Mouse (Mus musculus): ENCODE measurements at regions not wholly inside any gene's neighbourhood (a gene's known extent, or its start where the extent isn't known, plus 50 kb on each side); places are given as distances from the start of the nearest gene placed in this dataset.

- 24% methylated on average over 9 of the region's 9 CpGs for WGBS
- no peak overlapping the region for H3K4me3 ChIP-seq (replicated peaks)
- H3K27me3 ChIP-seq (replicated peaks), result no peaks in the 10 kb centered on the region
- H3K9ac ChIP-seq, result no peak overlapping the region
- H3K4me2 ChIP-seq (replicated peaks), result no peak overlapping the region
- H3K4me1 ChIP-seq (replicated peaks), result no peaks in the 10 kb centered on the region
- no peaks in the 10 kb centered on the region for H3K36me3 ChIP-seq
- no peak overlapping the region for H3K27ac ChIP-seq
- H3K9me3 ChIP-seq, result no peaks in the 10 kb centered on the region
- ATAC-seq, result no peak
Measured at GRCm38 (mm10) chr15:11590542-11591116, 191.2 kb upstream of the Tars start.

GRCm38 (mm10) chr15:11589795-11590194, 190.3 kb upstream of the Tars start:
- Histone ChIP-seq H3K4me2 (replicated peaks) (no peak overlapping the region), H3K27me3 (replicated peaks) (no peaks in the 10 kb centered on the region), H3K4me1 (replicated peaks) (no peaks in the 10 kb centered on the region), H3K27ac (no peak overlapping the region), H3K4me3 (replicated peaks) (no peak overlapping the region), H3K36me3 (no peaks in the 10 kb centered on the region), H3K9ac (no peak overlapping the region), H3K9me3 (no peaks in the 10 kb centered on the region)
- ATAC-seq, result no peak
- WGBS, result 39% methylated on average over 7 of the region's 7 CpGs

- Histone ChIP-seq H3K9ac (no peak overlapping the region), H3K27ac (no peak overlapping the region), H3K4me1 (replicated peaks) (no peaks in the 10 kb centered on the region), H3K4me2 (replicated peaks) (no peak overlapping the region), H3K27me3 (replicated peaks) (no peaks in the 10 kb centered on the region), H3K9me3 (no peaks in the 10 kb centered on the region), H3K36me3 (no peaks in the 10 kb centered on the region), H3K4me3 (replicated peaks) (no peak overlapping the region)
- 85% methylated on average over 2 of the region's 2 CpGs for WGBS
- no peak for ATAC-seq
Measured at GRCm38 (mm10) chr15:11586384-11586783, 186.9 kb upstream of the Tars start.

GRCm38 (mm10) chr15:11584155-11584554, 184.7 kb upstream of the Tars start:
- H3K9me3 ChIP-seq, result no peaks in the 10 kb centered on the region
- H3K36me3 ChIP-seq, result no peaks in the 10 kb centered on the region
- ATAC-seq, result no peak
- no peak overlapping the region for H3K27ac ChIP-seq
- no peaks in the 10 kb centered on the region for H3K27me3 ChIP-seq (replicated peaks)
- H3K4me3 ChIP-seq (replicated peaks), result no peak overlapping the region
- H3K9ac ChIP-seq, result no peak overlapping the region
- 83% methylated on average over 2 of the region's 2 CpGs for WGBS
- H3K4me1 ChIP-seq (replicated peaks), result no peaks in the 10 kb centered on the region
- H3K4me2 ChIP-seq (replicated peaks), result no peak overlapping the region

- WGBS, result 80% methylated on average over 1 of the region's 1 CpGs
- H3K9ac ChIP-seq, result no peak overlapping the region
- no peaks in the 10 kb centered on the region for H3K9me3 ChIP-seq
- no peak for ATAC-seq
- no peaks in the 10 kb centered on the region for H3K36me3 ChIP-seq
- no peak overlapping the region for H3K4me3 ChIP-seq (replicated peaks)
- H3K27ac ChIP-seq, result no peak overlapping the region
- no peak overlapping the region for H3K4me2 ChIP-seq (replicated peaks)
- no peaks in the 10 kb centered on the region for H3K4me1 ChIP-seq (replicated peaks)
- H3K27me3 ChIP-seq (replicated peaks), result no peaks in the 10 kb centered on the region
Measured at GRCm38 (mm10) chr15:11578331-11578730, 178.9 kb upstream of the Tars start.

- Histone ChIP-seq H3K9me3 (no peaks in the 10 kb centered on the region), H3K36me3 (no peaks in the 10 kb centered on the region), H3K9ac (no peak overlapping the region), H3K27me3 (replicated peaks) (no peaks in the 10 kb centered on the region), H3K4me3 (replicated peaks) (no peak overlapping the region), H3K27ac (no peak overlapping the region), H3K4me2 (replicated peaks) (no peak overlapping the region), H3K4me1 (replicated peaks) (no peaks in the 10 kb centered on the region)
- 74% methylated on average over 2 of the region's 2 CpGs for whole genome bisulfite sequencing
- ATAC-seq, result no peak
Measured at GRCm38 (mm10) chr15:11574359-11574758, 174.9 kb upstream of the Tars start.

GRCm38 (mm10) chr15:11573496-11573895, 174.0 kb upstream of the Tars start:
- H3K4me1 ChIP-seq (replicated peaks), result no peaks in the 10 kb centered on the region
- H3K9me3 ChIP-seq, result no peaks in the 10 kb centered on the region
- no peak overlapping the region for H3K9ac ChIP-seq
- H3K27me3 ChIP-seq (replicated peaks), result no peaks in the 10 kb centered on the region
- no peaks in the 10 kb centered on the region for H3K36me3 ChIP-seq
- ATAC-seq, result no peak
- H3K4me3 ChIP-seq (replicated peaks), result no peak overlapping the region
- no peak overlapping the region for H3K27ac ChIP-seq
- no peak overlapping the region for H3K4me2 ChIP-seq (replicated peaks)
- 75% methylated on average over 2 of the region's 2 CpGs for WGBS

- H3K27me3 ChIP-seq (replicated peaks), result no peaks in the 10 kb centered on the region
- no peak overlapping the region for H3K4me3 ChIP-seq (replicated peaks)
- WGBS, result 78% methylated on average over 4 of the region's 4 CpGs
- no peak overlapping the region for H3K4me2 ChIP-seq (replicated peaks)
- no peak for ATAC-seq
- H3K36me3 ChIP-seq, result no peaks in the 10 kb centered on the region
- H3K9ac ChIP-seq, result no peak overlapping the region
- no peaks in the 10 kb centered on the region for H3K4me1 ChIP-seq (replicated peaks)
- no peaks in the 10 kb centered on the region for H3K9me3 ChIP-seq
- H3K27ac ChIP-seq, result no peak overlapping the region
Measured at GRCm38 (mm10) chr15:11572063-11572462, 172.6 kb upstream of the Tars start.

- ATAC-seq, result no peak
- Histone ChIP-seq H3K9me3 (no peaks in the 10 kb centered on the region), H3K36me3 (no peaks in the 10 kb centered on the region), H3K4me3 (replicated peaks) (no peak overlapping the region), H3K27me3 (replicated peaks) (no peaks in the 10 kb centered on the region), H3K9ac (no peak overlapping the region), H3K4me2 (replicated peaks) (no peak overlapping the region; the same call in 1 of the 2 replicates), H3K4me1 (replicated peaks) (no peaks in the 10 kb centered on the region), H3K27ac (no peak overlapping the region)
- WGBS, result 26% methylated on average over 10 of the region's 10 CpGs
Measured at GRCm38 (mm10) chr15:11565503-11566031, 166.1 kb upstream of the Tars start.

- H3K4me2 ChIP-seq (replicated peaks), result no peak overlapping the region
- no peaks in the 10 kb centered on the region for H3K9me3 ChIP-seq
- no peaks in the 10 kb centered on the region for H3K27me3 ChIP-seq (replicated peaks)
- no peak overlapping the region for H3K27ac ChIP-seq
- 31% methylated on average over 2 of the region's 2 CpGs for WGBS
- no peaks in the 10 kb centered on the region for H3K4me1 ChIP-seq (replicated peaks)
- ATAC-seq, result no peak
- no peak overlapping the region for H3K4me3 ChIP-seq (replicated peaks)
- no peak overlapping the region for H3K9ac ChIP-seq
- no peaks in the 10 kb centered on the region for H3K36me3 ChIP-seq
Measured at GRCm38 (mm10) chr15:11552568-11552967, 153.1 kb upstream of the Tars start.

- WGBS, result 67% methylated on average over 1 of the region's 1 CpGs
- no peaks in the 10 kb centered on the region for H3K9me3 ChIP-seq
- no peak overlapping the region for H3K4me2 ChIP-seq (replicated peaks)
- H3K27ac ChIP-seq, result no peak overlapping the region
- H3K4me1 ChIP-seq (replicated peaks), result no peaks in the 10 kb centered on the region
- H3K27me3 ChIP-seq (replicated peaks), result no peaks in the 10 kb centered on the region
- no peak overlapping the region for H3K4me3 ChIP-seq (replicated peaks)
- ATAC-seq, result no peak
- no peaks in the 10 kb centered on the region for H3K36me3 ChIP-seq
- H3K9ac ChIP-seq, result no peak overlapping the region
Measured at GRCm38 (mm10) chr15:11552110-11552509, 152.6 kb upstream of the Tars start.

- Histone ChIP-seq H3K9ac (no peak overlapping the region), H3K4me2 (replicated peaks) (no peak overlapping the region), H3K4me1 (replicated peaks) (no peaks in the 10 kb centered on the region; the same call in 1 of the 2 replicates), H3K27me3 (replicated peaks) (no peaks in the 10 kb centered on the region), H3K9me3 (no peaks in the 10 kb centered on the region), H3K36me3 (no peaks in the 10 kb centered on the region), H3K4me3 (replicated peaks) (no peak overlapping the region), H3K27ac (no peak overlapping the region)
- no peak for ATAC-seq
- WGBS, result 52% methylated on average over 3 of the region's 3 CpGs
Measured at GRCm38 (mm10) chr15:11539485-11539884, 140.0 kb upstream of the Tars start.

GRCm38 (mm10) chr15:11536076-11536620, 136.7 kb upstream of the Tars start:
- H3K4me3 ChIP-seq (replicated peaks), result no peak overlapping the region
- WGBS, result 52% methylated on average over 7 of the region's 7 CpGs
- no peak for ATAC-seq

More at GRCm38 (mm10) chr15:11536076-11536620, 136.7 kb upstream of the Tars start:
- no peaks in the 10 kb centered on the region for H3K27me3 ChIP-seq (replicated peaks)
- H3K36me3 ChIP-seq, result no peaks in the 10 kb centered on the region
- H3K4me2 ChIP-seq (replicated peaks), result no peak overlapping the region
- H3K9me3 ChIP-seq, result no peaks in the 10 kb centered on the region
- H3K27ac ChIP-seq, result no peak overlapping the region
- no peaks in the 10 kb centered on the region; the same call in 1 of the 2 replicates for H3K4me1 ChIP-seq (replicated peaks)
- no peak overlapping the region for H3K9ac ChIP-seq

Measured in intestine, embryonic 15.5 days (tissue).